ENCODE assay signal across 14 mouse cellular contexts in the genomic region with DNA sequence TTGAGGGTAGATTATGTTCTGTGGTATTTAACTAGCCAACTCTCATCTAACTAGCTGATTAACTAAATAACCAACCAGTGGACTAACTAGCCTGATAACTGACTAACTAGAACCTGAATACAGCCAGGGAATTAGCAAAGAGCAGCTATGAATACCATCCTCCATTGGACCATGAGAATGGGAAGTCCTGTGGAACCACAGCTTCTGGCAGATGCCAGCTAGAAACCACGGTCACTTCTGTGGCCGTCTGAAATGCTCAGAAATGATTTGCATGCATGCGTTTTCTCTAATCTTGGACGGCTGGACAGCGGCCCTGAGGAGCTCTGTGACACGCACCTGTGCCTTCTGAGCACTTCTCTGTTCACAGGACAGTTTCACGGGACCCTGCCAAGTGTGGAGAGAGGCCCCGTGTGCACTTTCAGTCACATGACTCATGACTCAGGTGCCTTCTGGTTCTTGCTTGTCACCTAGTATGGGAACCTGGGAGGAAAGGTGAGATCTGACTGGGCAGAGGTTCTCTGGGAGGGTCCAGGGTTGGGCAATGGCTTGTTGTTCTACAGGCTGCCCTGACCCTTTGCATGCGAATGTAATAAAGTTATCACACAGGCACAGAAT. TPM values are rescaled to one million over a fixed set of nuclear protein-coding genes. Genes with fewer than 3 reads are reported as not detected.
DNase-seq lines count a peak whose midpoint lies in the region; ATAC-seq and TF ChIP-seq lines count a peak whose summit lies in the region.
"Had no signal": no experiment of that assay in that cellular context is flagged by ENCODE, and none has a peak within 500 bp of the region (broad histone marks: within the 10 kb centered on the region; RNA-seq: fewer than 3 reads in every experiment).

No protein-coding gene starts in this region.

- H3K4me1 ChIP-seq in kidney, postnatal 0 days (replicated peaks; ENCODE audit: insufficient read depth, low read length) = no peaks in the 10 kb centered on the region
- no peaks in the 10 kb centered on the region for H3K4me1 ChIP-seq in kidney, adult 2 months (ENCODE audit: control insufficient read depth, insufficient read depth, low read length)
- H3K4me1 ChIP-seq in midbrain, embryonic 13.5 days (replicated peaks) = peaks cover 7% of the 10 kb centered on the region; the same call in 1 of the 2 replicates

- no peak for TF ChIP-seq CTCF in kidney, postnatal 0 days (IDR thresholded peaks at IDR 0.05; ENCODE audit: low read depth)
- no peak for TF ChIP-seq CTCF in kidney, adult 2 months (conservative IDR thresholded peaks at IDR 0.05; ENCODE audit: insufficient read depth, insufficient read length, low read depth, low read length)
- TF ChIP-seq CTCF in Patski (IDR thresholded peaks at IDR 0.05) = no peak

- H3K4me2 ChIP-seq in kidney, postnatal 0 days (ENCODE audit: low read length) = no peak overlapping the region
- H3K4me2 ChIP-seq in midbrain, embryonic 13.5 days (replicated peaks) = no peak overlapping the region
- H3K4me2 ChIP-seq: hindbrain, embryonic 14.5 days; liver, embryonic 11.5 days; midbrain, embryonic 15.5 days had no signal

- H3K9ac ChIP-seq in kidney, postnatal 0 days (ENCODE audit: low read depth, low read length) = no peak overlapping the region
- H3K9ac ChIP-seq in midbrain, embryonic 13.5 days (replicated peaks) = no peak overlapping the region
- H3K9ac ChIP-seq: hindbrain, embryonic 14.5 days; midbrain, embryonic 15.5 days had no signal

- CTCF ChIA-PET in Patski (lab: Charles Lee) = no interaction called here

- no peak overlapping the region for H3K27ac ChIP-seq in kidney, postnatal 0 days
- no peak overlapping the region for H3K27ac ChIP-seq in kidney, adult 2 months (ENCODE audit: insufficient read depth, low read depth, low read length)
- no peak overlapping the region for H3K27ac ChIP-seq in midbrain, embryonic 13.5 days
- H3K27ac ChIP-seq: hindbrain, embryonic 14.5 days; midbrain, embryonic 15.5 days had no signal

- TF ChIP-seq POLR2A in kidney, adult 2 months (IDR thresholded peaks at IDR 0.05; ENCODE audit: low read depth, low read length) = no peak

- H3K4me3 ChIP-seq in kidney, postnatal 0 days (replicated peaks; ENCODE audit: low read depth, low read length) = no peak overlapping the region
- no peak overlapping the region for H3K4me3 ChIP-seq in kidney, adult 2 months (ENCODE audit: insufficient read depth, low read depth, low read length)
- H3K4me3 ChIP-seq in midbrain, embryonic 13.5 days (replicated peaks) = no peak overlapping the region
- H3K4me3 ChIP-seq: midbrain, embryonic 15.5 days had no signal

- no peaks in the 10 kb centered on the region for H3K9me3 ChIP-seq in kidney, postnatal 0 days (replicated peaks; ENCODE audit: low read length)
- no peaks in the 10 kb centered on the region for H3K9me3 ChIP-seq in midbrain, embryonic 13.5 days
- H3K9me3 ChIP-seq: midbrain, embryonic 15.5 days had no signal

- ATAC-seq in kidney, postnatal 0 days (replicated peaks; ENCODE audit: low FRiP score, low read depth) = peak; percentile 68
- ATAC-seq in Patski = peak; percentile 66
- no peak for ATAC-seq in midbrain, embryonic 13.5 days
- ATAC-seq: midbrain, embryonic 15.5 days had no signal

- no peaks in the 10 kb centered on the region for H3K36me3 ChIP-seq in kidney, postnatal 0 days (ENCODE audit: insufficient read depth, low read length)
- no peaks in the 10 kb centered on the region for H3K36me3 ChIP-seq in kidney, adult 2 months (ENCODE audit: control insufficient read depth, insufficient read depth, low read length)
- H3K36me3 ChIP-seq in midbrain, embryonic 13.5 days = no peaks in the 10 kb centered on the region
- H3K36me3 ChIP-seq: midbrain, embryonic 15.5 days had no signal

- in situ Hi-C loops in Patski (cut with MboI; ENCODE audit: low pct_unique_long_range_greater_than_20kb) = no loop called here

- POLR2A ChIA-PET in Patski (lab: Charles Lee) = interaction anchor here (1.0 to 2.0 kb wide), 2 partner anchors 9 to 40 kb away, joined by 4 to 15 read pairs; no protein-coding TSS in a partner anchor

- no peak for DNase-seq in kidney, postnatal 0 days (ENCODE audit: low spot score)
- no peak for DNase-seq in kidney, adult 2 months
- no peak for DNase-seq in Patski (ENCODE audit: low read depth, low spot score)
- DNase-seq in lung, postnatal 25 days (ENCODE audit: low spot score) = peak; percentile 41
- DNase-seq in thymus, postnatal 0 days (ENCODE audit: low spot score) = peak; percentile 30
- no peak for DNase-seq in right cerebral cortex, adult 18-20 months
- no peak for DNase-seq in adrenal gland, postnatal 10 days
- DNase-seq: right cerebral cortex, postnatal 4 days had no signal

- H3K27me3 ChIP-seq in kidney, postnatal 0 days (ENCODE audit: insufficient read depth, low read length) = no peaks in the 10 kb centered on the region
- no peaks in the 10 kb centered on the region for H3K27me3 ChIP-seq in kidney, adult 2 months (replicated peaks; ENCODE audit: control insufficient read depth, insufficient read depth, low read length)
- no peaks in the 10 kb centered on the region for H3K27me3 ChIP-seq in Patski
- no peaks in the 10 kb centered on the region for H3K27me3 ChIP-seq in midbrain, embryonic 13.5 days
- H3K27me3 ChIP-seq: midbrain, embryonic 15.5 days had no signal

- 54% methylated on average over 9 of the region's 9 CpGs for WGBS in kidney, postnatal 0 days
- 45% methylated on average over 9 of the region's 9 CpGs for WGBS in kidney, adult 2 months
- WGBS in midbrain, embryonic 13.5 days = 85% methylated on average over 9 of the region's 9 CpGs

RNA-seq across cellular contexts. Expression of a gene that starts 14.6 kb away (rescaled TPM):
- polyA plus RNA-seq in kidney, postnatal 0 days (2015; fragmentation: Nextera tagmentation; extraction: Ambion mirVana) = 0.20 and 0.42 TPM in 2 replicates
- polyA plus RNA-seq in kidney, adult 2 months (2012; rRNA removed) = 0.16 TPM in 1 of 2 replicates, not detected in the other
- polyA plus RNA-seq in Patski (2021) = not detected
- not detected in 2 replicates for polyA plus RNA-seq in thymus, postnatal 0 days (2015; fragmentation: Nextera tagmentation; extraction: Ambion mirVana)
- total RNA-seq in adrenal gland, postnatal 10 days (2021) = not detected
- polyA plus RNA-seq in midbrain, embryonic 13.5 days (2015; fragmentation: Nextera tagmentation; extraction: Ambion mirVana) = not detected in 2 replicates
- total RNA-seq: heart, adult 8-10 months; left cerebral cortex, postnatal 10 days had no signal
- polyA plus RNA-seq: liver, embryonic 11.5 days; midbrain, embryonic 15.5 days had no signal

RNA-seq across cellular contexts. Expression of a gene that starts 37.6 kb away (rescaled TPM):
- polyA plus RNA-seq in kidney, postnatal 0 days (2015; fragmentation: Nextera tagmentation; extraction: Ambion mirVana) = 54.7 and 55.7 TPM in 2 replicates
- 56.0 and 66.3 TPM in 2 replicates for polyA plus RNA-seq in kidney, adult 2 months (2012; rRNA removed)
- 70.4 TPM for polyA plus RNA-seq in Patski (2021)
- polyA plus RNA-seq in thymus, postnatal 0 days (2015; fragmentation: Nextera tagmentation; extraction: Ambion mirVana) = 10.4 and 12.8 TPM in 2 replicates
- total RNA-seq in adrenal gland, postnatal 10 days (2021) = 10 to 100 TPM; 89.8 to 92.9 TPM
- polyA plus RNA-seq in midbrain, embryonic 13.5 days (2015; fragmentation: Nextera tagmentation; extraction: Ambion mirVana) = 6.7 and 9.2 TPM in 2 replicates

Comparison
In these comparisons a context has a peak if more than half of its experiments do, and no peak if none do; other contexts are left out.
1. DNase-seq: peak in lung, postnatal 25 days (single experiment) and thymus, postnatal 0 days (single experiment); none in kidney, postnatal 0 days (single experiment), kidney, adult 2 months (single experiment), Patski (single experiment), right cerebral cortex, adult 18-20 months (single experiment) and adrenal gland, postnatal 10 days (single experiment).